Mouse (Mus musculus) midbrain, postnatal 0 days (tissue): Measurements from ENCODE around the gene Tmem19. TPM values are rescaled to one million over a fixed set of nuclear protein-coding genes. Genes with fewer than 3 reads are reported as not detected.

Source experiments
- ATAC-seq: fragments of 200-750 bp; cut with Nextera tagmentation; 2 replicates; pipeline ENCODE4 v1.8.0; 2017; ENCODE audit warnings: moderate number of reproducible peaks, mild to moderate bottlenecking, moderate TSS enrichment, moderate library complexity; ENCODE audit not compliant: low FRiP score
- DNase-seq: peaks from one replicate; pipeline ENCODE4 v3.0.0-alpha.2; 2015; ENCODE audit warnings: low spot score
- H3K27ac ChIP-seq: fragments of 300-500 bp; sonication (generic); 2 replicates; pipeline ENCODE4 v1.5.1; 2014; ENCODE audit warnings: low read depth, mild to moderate bottlenecking, low read length, mixed read lengths
- H3K27me3 ChIP-seq: fragments of 300-500 bp; sonication (generic); 2 replicates; pipeline ENCODE4 v1.6.1; 2014; ENCODE audit warnings: low read length, control low read depth, mixed read lengths; ENCODE audit not compliant: insufficient read depth
- H3K36me3 ChIP-seq: fragments of 300-500 bp; sonication (generic); 2 replicates; pipeline ENCODE4 v1.6.1; 2014; ENCODE audit warnings: low read length, control low read depth, mixed read lengths; ENCODE audit not compliant: insufficient read depth
- H3K4me1 ChIP-seq: fragments of 300-500 bp; sonication (generic); 2 replicates; pipeline ENCODE4 v1.6.1; 2014; ENCODE audit warnings: mild to moderate bottlenecking, control low read depth, antibody characterized with exemption, low read length, mixed read lengths; ENCODE audit not compliant: insufficient read depth
- H3K4me2 ChIP-seq: fragments of 300-500 bp; sonication (generic); 2 replicates; pipeline ENCODE4 v1.6.1; 2014; ENCODE audit warnings: low read depth, mild to moderate bottlenecking, low read length, mixed read lengths; ENCODE audit not compliant: poor library complexity, severe bottlenecking
- H3K4me3 ChIP-seq: fragments of 300-500 bp; sonication (generic); 2 replicates; pipeline ENCODE4 v1.5.1; 2014; ENCODE audit warnings: low read depth, mild to moderate bottlenecking, low read length, moderate library complexity
- H3K9ac ChIP-seq: fragments of 300-500 bp; sonication (generic); replicated peaks from 2 replicates; pipeline ENCODE4 v1.6.1; 2014; ENCODE audit warnings: mild to moderate bottlenecking, low read length, moderate library complexity, mixed read lengths; ENCODE audit not compliant: poor library complexity, severe bottlenecking
- H3K9me3 ChIP-seq: fragments of 300-500 bp; sonication (generic); 2 replicates; pipeline ENCODE4 v1.6.1; 2016; ENCODE audit warnings: low read length, control low read depth
- CTCF ChIP-seq: IDR thresholded peaks from 2 replicates; pipeline ENCODE4 v1.5.1; 2016; ENCODE audit warnings: antibody characterized with exemption, mild to moderate bottlenecking
- WGBS: fragments of 180-500 bp; shearing (Covaris S2); extraction: QIAGEN DNeasy Blood & Tissue Kit; methylation state at CpG from one replicate; pipeline ENCODE4 v1.1.7; 2014; 5-methylcytosine and 5-hydroxymethylcytosine counted together
- polyA plus RNA-seq: library from polyadenylated mRNA; unstranded; fragments of >200 nt; fragmentation: Nextera tagmentation; extraction: Ambion mirVana; gene quantifications from 2 replicates; pipeline ENCODE4 v1.2.1, GENCODE M21; 2015
- total RNA-seq: library from RNA; depleted of rRNA; stranded (reverse); fragments of >200 nt; gene quantifications from 2 replicates; pipeline ENCODE4 v1.2.3, GENCODE M21; 2014

Gene Tmem19
- total and polyA plus RNA-seq, 2 experiments from 2014 or later = 22.1 to 36.6 TPM

GRCm38 (mm10) chr10:115363151-115363550, 850 bp upstream of the Tmem19 start:
- Histone ChIP-seq H3K9me3 (no peaks in the 10 kb centered on the region), H3K27ac (no peak overlapping the region), H3K4me3 (no peak overlapping the region), H3K9ac (no peak overlapping the region), H3K4me1 (peaks cover 4% of the 10 kb centered on the region; the same call in 1 of the 2 replicates), H3K27me3 (no peaks in the 10 kb centered on the region), H3K36me3 (no peaks in the 10 kb centered on the region), H3K4me2 (no peak overlapping the region)
- ATAC-seq (no peak), DNase-seq (no peak)
- WGBS = 90% methylated on average over 4 of the region's 4 CpGs
- TF ChIP-seq CTCF = no peak

- H3K36me3 ChIP-seq = no peaks in the 10 kb centered on the region
- ATAC-seq (peak; percentile 21), DNase-seq (peak; percentile 4)
- 7% methylated on average over 9 of the region's 9 CpGs for WGBS
- H3K9me3 ChIP-seq = no peaks in the 10 kb centered on the region
- peak overlapping the region; percentile 63 for H3K4me3 ChIP-seq
- peak overlapping the region; percentile 70; the same call in 1 of the 2 replicates for H3K9ac ChIP-seq
- TF ChIP-seq CTCF = no peak
- H3K4me1 ChIP-seq = peaks cover 4% of the 10 kb centered on the region; the same call in 1 of the 2 replicates
- peak overlapping the region; percentile 82 for H3K27ac ChIP-seq
- no peaks in the 10 kb centered on the region for H3K27me3 ChIP-seq
- peak overlapping the region; percentile 63 for H3K4me2 ChIP-seq
Observed at GRCm38 (mm10) chr10:115362623-115362964, 293 bp upstream of the Tmem19 start.

GRCm38 (mm10) chr10:115359066-115359465, 3.2 kb downstream of the Tmem19 start:
- Histone ChIP-seq H3K4me3 (no peak overlapping the region), H3K27ac (no peak overlapping the region), H3K9me3 (no peaks in the 10 kb centered on the region), H3K27me3 (no peaks in the 10 kb centered on the region), H3K9ac (no peak overlapping the region), H3K4me1 (peaks cover 4% of the 10 kb centered on the region; the same call in 1 of the 2 replicates), H3K4me2 (no peak overlapping the region), H3K36me3 (peaks cover 5% of the 10 kb centered on the region; the same call in 1 of the 2 replicates)
- no peak for TF ChIP-seq CTCF
- no peak for DNase-seq
- no peak for ATAC-seq
- 94% methylated on average over 7 of the region's 7 CpGs for WGBS

GRCm38 (mm10) chr10:115358216-115358919, 3.9 kb downstream of the Tmem19 start:
- no peak overlapping the region for H3K4me2 ChIP-seq
- H3K27me3 ChIP-seq = no peaks in the 10 kb centered on the region
- peaks cover 5% of the 10 kb centered on the region; the same call in 1 of the 2 replicates for H3K36me3 ChIP-seq
- no peak for ATAC-seq
- no peak for DNase-seq
- H3K9ac ChIP-seq = no peak overlapping the region
- no peak overlapping the region for H3K27ac ChIP-seq
- H3K9me3 ChIP-seq = no peaks in the 10 kb centered on the region
- TF ChIP-seq CTCF = no peak
- H3K4me3 ChIP-seq = no peak overlapping the region
- peaks cover 4% of the 10 kb centered on the region; the same call in 1 of the 2 replicates for H3K4me1 ChIP-seq
- 94% methylated on average over 17 of the region's 17 CpGs for WGBS

GRCm38 (mm10) chr10:115356106-115356505, 6.2 kb downstream of the Tmem19 start:
- 84% methylated on average over 6 of the region's 7 CpGs for WGBS
- H3K9ac ChIP-seq = no peak overlapping the region
- no peak overlapping the region for H3K4me2 ChIP-seq
- no peak overlapping the region for H3K27ac ChIP-seq
- peaks cover 2% of the 10 kb centered on the region; the same call in 1 of the 2 replicates for H3K4me1 ChIP-seq
- DNase-seq (no peak), ATAC-seq (no peak)
- no peak overlapping the region for H3K4me3 ChIP-seq
- H3K27me3 ChIP-seq = no peaks in the 10 kb centered on the region
- peaks cover 5% of the 10 kb centered on the region; the same call in 1 of the 2 replicates for H3K36me3 ChIP-seq
- no peak for TF ChIP-seq CTCF
- no peaks in the 10 kb centered on the region for H3K9me3 ChIP-seq

GRCm38 (mm10) chr10:115355016-115355415, 7.3 kb downstream of the Tmem19 start:
- no peak overlapping the region for H3K4me2 ChIP-seq
- no peak overlapping the region for H3K27ac ChIP-seq
- ATAC-seq = no peak
- H3K4me1 ChIP-seq = no peaks in the 10 kb centered on the region
- peaks cover 5% of the 10 kb centered on the region; the same call in 1 of the 2 replicates for H3K36me3 ChIP-seq
- WGBS = 91% methylated on average over 6 of the region's 6 CpGs
- no peak for TF ChIP-seq CTCF
- no peaks in the 10 kb centered on the region for H3K9me3 ChIP-seq
- no peak for DNase-seq
- H3K9ac ChIP-seq = no peak overlapping the region
- no peaks in the 10 kb centered on the region for H3K27me3 ChIP-seq
- H3K4me3 ChIP-seq = no peak overlapping the region
